Mouse (Mus musculus): ENCODE data around the gene Snap91.

Snap91 gene

DNA sequence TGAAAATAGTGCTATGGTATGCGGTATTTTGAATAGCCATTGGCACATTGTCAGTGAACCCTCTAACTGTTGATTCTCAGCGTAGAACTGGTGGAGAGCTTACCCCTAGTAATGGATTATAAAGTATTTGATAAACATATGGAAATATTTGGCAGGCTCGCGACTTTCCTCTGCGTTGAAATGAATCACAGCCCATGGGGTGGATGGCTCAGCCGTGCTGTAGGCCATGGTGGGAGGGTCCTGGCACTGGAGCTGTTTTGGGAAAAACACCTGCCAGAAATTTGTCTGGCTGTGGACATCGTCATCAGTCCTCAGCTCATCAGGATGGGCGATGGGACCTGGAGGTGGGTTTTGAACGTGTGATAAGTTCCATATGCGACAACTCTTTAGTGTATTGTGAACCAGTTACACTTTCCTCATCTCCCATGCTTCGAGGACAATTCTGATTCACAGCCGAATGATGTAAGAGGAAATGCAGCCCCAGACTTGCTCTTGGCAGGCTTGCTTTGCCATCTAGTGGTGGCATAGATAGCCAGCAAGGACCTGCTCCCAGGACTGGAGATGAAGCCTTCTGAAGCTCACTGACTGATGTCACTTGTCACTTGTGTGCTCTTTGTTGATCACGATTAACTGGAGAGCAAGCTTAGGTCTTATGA lies 134.4 kb downstream of the Snap91 start:
- peak; percentile 64 for DNase-seq (ENCODE audit: low read depth, low spot score)

DNA sequence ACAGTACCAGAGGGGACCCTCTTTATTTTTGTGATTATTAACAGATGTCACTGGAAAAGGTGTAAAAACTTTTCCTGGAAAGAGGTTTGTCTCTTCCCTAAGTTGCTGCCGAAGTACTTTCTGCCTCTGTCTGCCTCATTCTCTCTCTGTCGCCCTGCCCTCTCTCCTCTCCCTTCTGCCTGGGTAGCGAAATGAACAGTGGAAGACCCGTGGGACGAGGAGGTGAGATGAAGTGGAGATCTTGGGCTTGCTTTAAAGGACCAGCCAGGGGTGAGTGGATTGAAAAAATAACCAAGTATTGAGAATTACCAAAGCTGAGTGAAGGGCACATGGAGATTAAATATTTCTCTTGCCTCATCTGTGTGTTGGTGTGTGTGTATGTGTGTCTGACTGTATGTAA lies 136.4 kb downstream of the Snap91 start:
- no peak for DNase-seq (ENCODE audit: low read depth, low spot score)

DNA sequence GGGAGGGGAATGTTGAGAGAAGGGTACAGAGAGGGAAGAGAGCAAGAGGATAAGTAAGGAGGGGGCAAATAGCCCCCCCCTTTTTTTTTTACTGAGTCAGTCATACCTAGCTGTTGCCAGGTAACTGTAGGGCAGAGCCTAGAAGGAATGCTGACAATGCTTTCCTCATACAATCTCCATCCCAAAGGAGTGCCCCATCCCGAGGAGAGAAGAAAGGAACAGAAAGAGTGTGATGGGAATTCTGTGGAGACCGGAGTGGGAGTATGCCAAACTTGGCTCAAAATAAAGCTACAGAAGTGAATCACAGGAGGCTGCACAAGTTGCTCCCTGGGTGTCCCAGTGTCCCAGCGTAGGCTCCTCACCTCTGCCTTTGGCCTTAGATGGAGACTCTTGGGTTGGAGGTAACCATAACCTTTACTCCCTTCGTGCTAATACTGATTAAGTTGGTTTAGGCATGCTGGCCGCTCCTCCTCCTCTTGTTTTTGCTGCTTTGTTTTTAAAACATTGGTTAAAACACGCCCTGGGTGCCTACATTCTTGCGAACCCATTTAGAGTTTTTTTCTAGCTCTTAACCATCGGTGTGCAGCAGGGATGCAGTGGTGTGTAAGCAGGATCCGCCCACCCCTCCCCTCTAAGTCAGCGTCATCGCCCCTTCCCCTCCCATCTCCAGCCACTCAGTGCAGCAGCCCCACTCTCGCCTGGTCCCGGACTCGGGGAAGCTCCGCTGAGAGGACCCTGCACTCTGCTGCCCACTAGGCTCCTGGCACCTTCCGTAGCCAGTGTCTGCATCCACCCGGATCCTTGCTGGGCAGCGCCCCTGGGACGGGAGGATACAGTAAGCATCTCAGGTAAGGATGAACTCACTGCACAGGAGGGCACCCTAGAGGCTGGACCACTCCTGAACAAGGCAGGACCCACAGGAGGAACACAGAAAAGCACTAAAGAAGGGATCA lies 137.2 kb downstream of the Snap91 start, which contains the start of gene Prss35:
TSS of gene Prss35 (plus strand) at position 691 of the 953 bp plus-strand sequence.
- DNase-seq (ENCODE audit: low read depth, low spot score) = no peak

DNA sequence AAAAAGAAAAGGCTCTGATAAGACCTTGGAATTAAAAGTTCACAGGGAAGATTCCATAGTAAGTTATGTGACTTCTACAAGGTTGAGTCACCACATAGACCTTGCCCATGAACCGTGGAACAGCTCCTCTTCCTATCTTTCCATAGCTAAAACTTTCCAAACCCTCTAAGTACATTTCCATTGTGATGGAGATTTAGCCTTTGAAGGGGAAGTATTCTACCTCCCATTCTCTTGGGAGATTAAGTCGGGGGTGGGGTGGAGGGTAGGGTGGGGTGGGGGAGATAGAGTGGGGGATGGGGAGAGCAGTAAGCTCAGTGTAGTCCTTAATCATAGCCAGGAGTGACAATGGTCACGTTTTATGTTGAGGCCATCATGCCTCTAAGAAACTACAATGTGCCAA lies 140.5 kb downstream of the Snap91 start:
- DNase-seq (ENCODE audit: low read depth, low spot score) = no peak

DNA sequence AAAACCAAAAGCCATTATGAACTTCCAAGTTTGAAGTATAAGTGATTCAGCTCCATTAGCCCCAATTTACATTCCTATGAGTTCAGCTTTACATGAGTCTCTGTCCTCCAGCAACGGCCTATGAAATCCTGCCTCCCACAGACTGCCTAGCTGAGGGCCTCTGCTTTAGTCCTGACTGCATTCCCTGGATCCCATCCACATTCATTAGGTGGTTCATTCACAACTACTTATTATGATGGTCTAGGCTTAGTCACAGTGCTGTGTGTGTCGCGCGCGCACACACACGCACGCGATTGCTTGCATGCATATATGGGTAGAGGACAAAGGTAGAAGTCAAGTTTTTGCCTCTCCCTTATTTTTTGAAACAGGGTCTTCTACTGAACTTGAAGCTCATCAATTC lies 141.7 kb downstream of the Snap91 start:
- DNase-seq (ENCODE audit: low read depth, low spot score) = no peak

DNA sequence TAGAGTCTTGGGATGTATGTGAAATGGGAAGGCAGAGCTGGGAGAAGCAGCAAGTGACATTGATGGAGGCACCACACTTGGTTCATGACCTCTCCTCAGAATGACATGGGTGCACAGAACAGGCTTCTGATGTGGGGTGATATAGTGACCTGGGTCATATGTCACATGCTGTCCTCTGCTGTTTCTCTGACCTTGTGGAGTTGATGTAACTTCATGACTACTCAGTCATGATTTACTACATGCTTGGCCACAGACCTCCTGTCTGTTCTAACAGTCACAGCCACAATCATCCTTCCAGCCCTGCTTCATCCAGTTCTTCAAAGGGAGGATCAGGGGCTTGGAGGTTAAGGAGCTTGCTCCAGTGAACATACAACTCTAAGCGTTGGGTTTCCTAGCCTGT lies 142.4 kb downstream of the Snap91 start:
- DNase-seq (ENCODE audit: low read depth, low spot score) = no peak

DNA sequence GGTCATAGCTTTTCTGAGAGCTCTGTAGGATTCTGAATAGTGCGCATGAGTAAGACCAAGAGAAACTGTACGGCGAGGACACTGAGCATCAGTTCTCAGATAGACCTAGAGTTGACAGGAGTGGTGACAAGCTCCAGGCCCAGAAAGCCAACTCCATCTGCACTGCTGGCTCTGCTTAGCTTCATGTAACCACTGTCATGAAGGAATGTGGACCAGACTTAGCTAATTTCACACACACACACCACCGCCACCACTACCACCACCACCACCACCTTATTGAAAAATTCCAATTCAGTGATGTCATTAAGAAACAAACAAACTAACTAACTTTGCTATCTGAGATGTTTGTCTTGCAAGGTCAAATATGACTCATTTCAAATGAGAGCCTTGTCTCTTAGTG lies 143.5 kb downstream of the Snap91 start:
- DNase-seq (ENCODE audit: low read depth, low spot score) = no peak

DNA sequence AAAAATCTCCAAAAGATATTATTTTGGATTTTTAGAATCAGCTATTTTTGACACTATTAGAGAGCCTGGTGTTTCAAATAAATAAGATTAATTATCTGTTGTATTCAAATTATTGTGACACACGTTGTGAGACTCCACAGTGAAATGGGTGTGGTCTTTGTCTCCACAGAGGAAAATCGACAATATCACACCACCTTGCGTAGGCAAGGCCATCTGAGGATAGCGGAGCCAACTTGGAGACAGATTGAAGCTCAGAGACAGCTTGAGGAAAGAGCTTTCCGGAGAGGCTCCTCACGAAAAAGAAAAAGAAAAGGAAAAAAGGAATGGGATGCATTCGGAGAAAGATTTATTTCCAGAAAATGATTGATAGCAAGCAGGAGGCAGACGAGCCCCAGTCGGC lies 145.7 kb downstream of the Snap91 start:
- no peak for DNase-seq (ENCODE audit: low read depth, low spot score)

DNA sequence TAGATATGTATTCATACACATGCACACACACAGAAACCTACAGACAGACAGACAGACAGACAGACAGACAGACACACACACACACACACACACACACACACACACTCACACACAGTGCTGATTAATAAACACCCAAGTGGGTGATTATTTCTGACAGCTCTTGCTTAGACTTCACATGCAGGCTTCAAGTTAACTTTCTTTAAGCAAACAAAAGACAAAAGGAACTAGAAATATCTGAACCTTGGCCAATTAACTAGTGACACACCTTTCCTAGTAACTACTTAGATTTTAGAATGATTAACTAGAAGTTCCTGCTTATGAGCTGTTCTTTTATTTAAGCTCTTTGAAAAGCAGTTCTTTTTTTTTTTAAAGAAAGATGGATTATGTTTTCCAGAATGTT lies 146.1 kb downstream of the Snap91 start:
- no peak for DNase-seq (ENCODE audit: low read depth, low spot score)

DNA sequence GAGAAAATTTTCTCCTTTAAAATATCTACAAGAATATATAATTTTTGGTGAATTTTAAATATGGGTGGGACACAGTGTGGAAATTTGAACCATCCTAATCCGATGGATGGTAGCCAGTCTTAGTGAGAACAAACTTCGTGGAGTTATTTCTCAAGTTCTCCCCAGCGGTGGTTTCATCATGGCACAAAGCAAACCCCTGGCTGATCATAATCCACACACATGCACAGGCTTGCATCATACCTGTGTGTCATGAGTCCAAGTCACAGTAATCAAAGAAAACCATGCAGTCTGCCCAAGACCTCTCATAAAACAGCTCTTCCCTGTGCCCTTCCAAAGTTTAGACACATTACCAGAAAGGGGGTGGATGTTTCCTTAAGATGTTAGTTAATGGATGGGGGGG lies 150.6 kb downstream of the Snap91 start:
- DNase-seq (ENCODE audit: low read depth, low spot score) = no peak

DNA sequence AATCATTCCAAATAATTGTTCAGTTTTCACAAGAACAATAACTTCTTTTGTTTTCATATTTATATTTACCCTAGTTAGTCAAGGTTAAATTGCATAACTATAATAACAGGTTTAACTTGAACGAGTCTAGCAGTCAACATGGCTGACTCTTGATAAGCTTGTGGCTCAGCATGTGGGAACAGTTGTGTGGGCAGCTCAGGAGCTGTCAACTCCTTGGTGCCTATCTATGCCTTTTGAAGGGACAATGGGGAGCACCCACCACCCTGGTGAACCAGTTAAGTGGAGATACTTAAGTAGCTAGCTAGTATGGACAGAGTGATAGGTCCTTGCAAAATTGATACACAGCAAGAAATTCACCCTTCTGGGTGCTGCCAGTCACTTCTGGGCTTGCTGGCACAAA lies 151.4 kb downstream of the Snap91 start:
- no peak for DNase-seq (ENCODE audit: low read depth, low spot score)

DNA sequence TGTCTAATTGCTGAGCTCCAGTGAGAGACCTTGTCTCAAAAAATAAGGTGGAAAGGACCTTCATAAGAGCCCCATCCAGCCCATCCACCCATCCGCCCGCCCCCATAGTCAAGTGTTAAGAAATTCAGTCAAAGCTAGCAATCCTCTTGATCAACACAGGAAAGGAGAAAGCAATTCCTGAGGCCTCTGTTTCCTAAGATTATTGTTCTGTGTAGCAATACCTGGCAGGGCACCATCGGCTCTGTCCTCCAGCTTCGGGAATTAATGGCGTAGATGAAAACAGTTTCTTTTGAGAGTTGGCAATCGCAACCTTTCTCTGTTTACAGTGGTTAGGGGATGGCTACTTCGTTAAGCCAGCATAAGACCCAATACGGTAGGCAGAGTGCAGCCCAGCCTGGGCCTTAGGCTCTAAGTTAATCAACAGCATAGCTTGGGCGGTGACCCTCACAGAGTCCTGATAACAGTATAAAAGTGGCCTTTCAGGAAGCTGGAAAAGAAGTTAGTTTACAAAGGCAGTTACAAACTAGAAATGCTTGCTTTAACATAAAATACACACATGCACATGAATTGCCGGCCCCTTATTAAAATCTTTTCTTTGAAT lies 152.1 kb downstream of the Snap91 start:
- DNase-seq (ENCODE audit: low read depth, low spot score) = no peak

DNA sequence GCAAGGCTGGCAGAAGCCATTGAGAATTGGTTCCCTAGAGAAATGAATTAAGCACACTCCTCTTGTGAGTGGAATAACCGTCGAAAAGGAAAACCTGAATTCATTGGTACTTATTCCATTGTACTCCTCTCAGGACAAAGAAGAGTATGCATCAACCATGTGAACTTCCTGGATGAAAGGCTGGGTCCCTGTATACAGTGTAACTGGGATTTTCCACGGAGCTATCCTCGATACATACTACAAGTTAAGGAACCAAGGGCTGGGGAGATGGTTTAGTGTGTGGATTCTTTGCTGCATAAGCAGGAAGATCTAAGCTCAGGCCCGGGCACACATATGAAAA lies 154.1 kb downstream of the Snap91 start:
- DNase-seq (ENCODE audit: low read depth, low spot score) = no peak

DNA sequence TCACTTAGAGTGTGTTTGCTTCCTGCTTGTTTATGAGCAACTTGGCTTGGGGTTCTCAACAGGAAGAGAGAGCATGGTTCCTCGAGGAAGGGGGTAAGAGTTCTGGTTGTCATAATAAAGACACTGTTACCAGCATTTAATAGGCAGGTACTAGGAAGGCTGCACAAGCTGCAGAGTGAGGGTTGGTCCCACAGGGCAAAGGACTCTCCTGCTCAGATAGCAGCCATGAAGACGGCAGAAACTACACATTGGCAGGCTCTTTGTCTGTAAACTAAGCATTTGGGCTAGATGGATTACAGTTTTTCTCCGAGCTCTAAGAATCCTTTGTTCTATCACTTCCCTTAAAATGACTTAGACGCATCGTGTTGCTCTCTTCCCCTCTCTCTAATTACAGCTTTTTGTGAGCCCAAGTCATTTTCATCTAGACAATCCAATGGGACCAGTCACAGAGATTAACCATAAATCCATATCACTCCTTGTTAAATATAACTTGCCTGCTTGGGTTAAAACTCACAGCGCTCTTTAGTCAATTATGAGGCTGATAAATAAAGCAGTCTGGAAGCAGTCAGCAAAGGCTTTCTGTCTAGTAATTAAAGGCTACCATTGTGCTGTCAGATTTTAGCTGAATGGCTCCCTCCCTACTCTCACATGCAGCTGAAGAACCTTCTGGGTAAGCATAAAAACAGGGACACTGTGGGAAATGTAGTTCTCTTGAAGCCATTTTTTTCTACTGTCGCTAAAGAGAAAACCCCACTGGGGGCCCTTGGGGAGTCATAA lies 154.7 kb downstream of the Snap91 start:
- DNase-seq (ENCODE audit: low read depth, low spot score) = no peak

DNA sequence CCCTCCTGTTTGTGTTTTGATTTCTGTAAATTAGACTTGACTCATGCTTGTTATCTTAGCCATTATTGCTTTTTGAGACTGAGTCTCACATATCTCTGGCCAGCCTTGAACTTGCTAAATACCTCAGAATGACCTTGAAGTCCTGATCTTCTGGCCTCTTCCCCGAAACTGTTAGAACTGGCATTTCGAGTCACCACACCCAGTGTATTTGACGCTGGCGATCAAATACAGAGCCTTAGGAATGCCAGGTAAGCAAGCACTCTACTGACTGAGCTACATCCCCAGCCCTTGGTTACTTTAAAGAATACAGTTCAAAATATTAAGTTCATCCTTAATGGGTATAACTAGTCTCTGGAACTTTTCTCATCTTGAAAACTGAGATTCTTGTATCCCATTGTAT lies 155.4 kb downstream of the Snap91 start:
- no peak for DNase-seq (ENCODE audit: low read depth, low spot score)

DNA sequence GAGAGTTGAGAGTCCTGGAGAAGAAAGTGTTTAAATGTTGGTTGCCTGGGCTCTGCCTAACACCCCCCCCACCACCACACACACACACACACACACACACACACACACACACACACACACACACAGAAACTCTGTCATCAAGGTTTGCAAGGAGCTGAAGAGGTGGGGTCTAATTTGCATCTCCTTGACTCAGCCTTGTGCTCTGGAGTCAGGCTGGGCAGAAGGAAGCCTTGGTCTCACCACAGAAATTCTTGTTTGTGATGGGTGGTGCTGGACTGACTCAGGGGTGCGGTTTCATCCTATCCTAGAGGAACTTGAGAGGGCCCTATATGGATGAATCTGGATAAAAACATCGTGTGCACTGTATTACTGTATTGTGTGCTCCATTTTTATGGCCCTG lies 159.7 kb downstream of the Snap91 start:
- DNase-seq (ENCODE audit: low read depth, low spot score) = no peak

DNA sequence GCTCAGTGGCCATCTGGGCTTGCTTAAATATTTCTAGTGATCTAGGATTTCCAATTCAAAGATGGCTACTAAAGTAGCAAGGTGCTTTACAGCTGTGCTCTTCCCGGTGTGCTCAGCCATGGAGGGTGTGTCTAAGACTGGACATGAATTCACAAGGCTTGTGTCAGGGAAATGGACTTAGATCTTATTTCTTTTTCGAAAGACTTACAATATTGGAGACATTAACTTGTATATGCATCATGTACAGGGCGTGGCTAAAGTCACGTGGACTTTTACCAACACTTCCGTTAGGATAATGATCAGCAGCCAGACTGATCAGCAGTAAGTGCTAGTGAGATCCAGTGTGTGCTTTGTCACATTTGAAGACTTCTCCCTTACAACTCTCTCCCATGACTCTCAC lies 160.2 kb downstream of the Snap91 start:
- DNase-seq (ENCODE audit: low read depth, low spot score) = no peak

DNA sequence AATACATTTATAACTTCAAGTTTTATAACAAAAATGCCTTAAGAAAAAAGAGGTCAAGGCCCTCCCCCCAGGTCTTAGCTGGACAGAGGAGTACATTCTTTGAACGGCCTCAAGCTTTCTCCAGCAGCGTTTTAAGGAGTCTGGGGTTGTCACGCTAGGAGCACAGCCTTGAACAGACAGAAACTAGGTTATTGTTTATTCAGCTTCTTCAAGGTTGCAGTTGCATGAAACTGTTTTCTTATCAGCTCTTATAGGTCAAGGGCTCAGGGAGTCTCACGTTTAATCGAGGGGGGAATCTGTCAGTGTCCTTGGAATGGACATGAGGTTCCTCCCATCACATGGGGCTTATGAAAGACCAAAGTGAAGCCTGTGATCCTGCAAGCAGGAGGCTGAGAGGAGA lies 163.3 kb downstream of the Snap91 start:
- DNase-seq (ENCODE audit: low read depth, low spot score) = no peak

DNA sequence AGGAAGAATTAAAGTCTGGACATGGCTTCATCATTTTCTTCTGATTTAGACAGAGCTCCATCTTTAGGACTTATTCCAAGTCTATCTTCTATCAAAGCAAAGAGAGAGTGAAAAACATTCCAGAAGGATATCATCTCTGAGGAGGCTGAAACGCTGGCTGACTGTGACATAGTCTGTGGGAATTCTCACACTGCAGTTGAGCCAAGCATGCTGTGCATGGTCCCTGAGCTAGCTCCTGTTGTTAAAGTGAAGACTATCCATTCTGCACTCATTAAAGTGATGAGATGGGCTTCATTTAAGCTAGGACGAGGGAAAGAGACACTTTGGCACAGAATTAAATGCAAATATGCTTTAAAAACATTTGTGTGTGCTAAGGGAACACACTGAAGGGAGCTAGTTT lies 163.9 kb downstream of the Snap91 start:
- no peak for DNase-seq (ENCODE audit: low read depth, low spot score)

Data from skeletal muscle tissue, adult 2 months (tissue).